8 mouse cellular contexts compared by ENCODE assay signal in genomic region chr5:134063362-134064064, GRCm38 (mm10). TPM values are rescaled to one million over a fixed set of nuclear protein-coding genes. Genes with fewer than 3 reads are reported as not detected.
A peak's percentile ranks its signal among the peaks of the same experiment; 100 is the strongest.
DNase-seq lines count a peak whose midpoint lies in the region; ATAC-seq lines count a peak whose summit lies in the region.

No protein-coding gene starts in this region.

- DNase-seq in 416B (ENCODE audit: low read depth): peak; percentile 65
- DNase-seq in adrenal gland, postnatal 25 days: peak; percentile 86
- DNase-seq in embryonic facial prominence, embryonic 10.5 days (ENCODE audit: low spot score): peak; percentile 88
- DNase-seq in heart, adult 11 months: peak; percentile 95
- peak; percentile 85 for DNase-seq in neural tube, embryonic 11.5 days (ENCODE audit: low spot score)
- DNase-seq in testis, postnatal 10 days (ENCODE audit: low spot score): peak; percentile 95

- H3K4me1 ChIP-seq in embryonic facial prominence, embryonic 10.5 days: peaks cover 12% of the 10 kb centered on the region
- H3K4me1 ChIP-seq in kidney, embryonic 14.5 days (ENCODE audit: control insufficient read depth, insufficient read depth, low read length): peaks cover 4% of the 10 kb centered on the region; the same call in 1 of the 2 replicates
- H3K4me1 ChIP-seq in limb, embryonic 13.5 days: peaks cover 19% of the 10 kb centered on the region
- 0 out of 2 replicates have a peak, but pooled peaks cover 3% of the 10 kb centered on the region for H3K4me1 ChIP-seq in neural tube, embryonic 11.5 days (ENCODE audit: control insufficient read depth, insufficient read depth, low read length)

- WGBS in embryonic facial prominence, embryonic 10.5 days: 54% methylated on average over 15 of the region's 15 CpGs
- WGBS in kidney, embryonic 14.5 days: 45% methylated on average over 15 of the region's 15 CpGs
- 48% methylated on average over 15 of the region's 15 CpGs for WGBS in limb, embryonic 13.5 days
- 51% methylated on average over 15 of the region's 15 CpGs for WGBS in neural tube, embryonic 11.5 days

- no peak overlapping the region for H3K4me3 ChIP-seq in embryonic facial prominence, embryonic 10.5 days
- no peak overlapping the region for H3K4me3 ChIP-seq in kidney, embryonic 14.5 days (ENCODE audit: low read length)
- no peak overlapping the region for H3K4me3 ChIP-seq in limb, embryonic 13.5 days
- H3K4me3 ChIP-seq in neural tube, embryonic 11.5 days (ENCODE audit: low read depth, low read length): no peak overlapping the region

- ATAC-seq in kidney, embryonic 14.5 days (ENCODE audit: low FRiP score, low TSS enrichment): peak; percentile 78
- peak; percentile 54; the same call in 1 of the 2 replicates for ATAC-seq in limb, embryonic 13.5 days (ENCODE audit: low FRiP score, low read depth)
- ATAC-seq in neural tube, embryonic 11.5 days (ENCODE audit: insufficient read depth, low FRiP score, low TSS enrichment): peak; percentile 55

- no peaks in the 10 kb centered on the region for H3K9me3 ChIP-seq in embryonic facial prominence, embryonic 10.5 days
- no peaks in the 10 kb centered on the region for H3K9me3 ChIP-seq in kidney, embryonic 14.5 days (ENCODE audit: control insufficient read depth, low read length)
- no peaks in the 10 kb centered on the region for H3K9me3 ChIP-seq in limb, embryonic 13.5 days
- H3K9me3 ChIP-seq in neural tube, embryonic 11.5 days (ENCODE audit: control insufficient read depth, low read length): no peaks in the 10 kb centered on the region

- peaks cover 18% of the 10 kb centered on the region; the same call in 1 of the 2 replicates for H3K27me3 ChIP-seq in embryonic facial prominence, embryonic 10.5 days (replicated peaks; ENCODE audit: low read depth, poor library complexity, severe bottlenecking)
- no peaks in the 10 kb centered on the region; the same call in 1 of the 2 replicates for H3K27me3 ChIP-seq in kidney, embryonic 14.5 days (ENCODE audit: control insufficient read depth, insufficient read depth, low read length)
- H3K27me3 ChIP-seq in limb, embryonic 13.5 days: peaks cover 20% of the 10 kb centered on the region
- H3K27me3 ChIP-seq in neural tube, embryonic 11.5 days (ENCODE audit: control insufficient read depth, insufficient read depth, low read length): no peaks in the 10 kb centered on the region

- H3K27ac ChIP-seq in embryonic facial prominence, embryonic 10.5 days (replicated peaks): no peak overlapping the region
- no peak overlapping the region for H3K27ac ChIP-seq in kidney, embryonic 14.5 days (ENCODE audit: low read depth, low read length)
- H3K27ac ChIP-seq in limb, embryonic 13.5 days: no peak overlapping the region
- no peak overlapping the region for H3K27ac ChIP-seq in neural tube, embryonic 11.5 days (ENCODE audit: low read depth, low read length)

- no peak overlapping the region for H3K4me2 ChIP-seq in kidney, embryonic 14.5 days (replicated peaks; ENCODE audit: low read depth, low read length)
- no peak overlapping the region for H3K4me2 ChIP-seq in limb, embryonic 13.5 days (replicated peaks)
- H3K4me2 ChIP-seq in neural tube, embryonic 11.5 days (ENCODE audit: low read depth): no peak overlapping the region

- H3K36me3 ChIP-seq in embryonic facial prominence, embryonic 10.5 days (replicated peaks): no peaks in the 10 kb centered on the region
- no peaks in the 10 kb centered on the region for H3K36me3 ChIP-seq in kidney, embryonic 14.5 days (ENCODE audit: control insufficient read depth, insufficient read depth, low read length)
- H3K36me3 ChIP-seq in limb, embryonic 13.5 days: no peaks in the 10 kb centered on the region
- no peaks in the 10 kb centered on the region for H3K36me3 ChIP-seq in neural tube, embryonic 11.5 days (ENCODE audit: control insufficient read depth, insufficient read depth, low read length)

- no peak overlapping the region for H3K9ac ChIP-seq in kidney, embryonic 14.5 days (ENCODE audit: low read depth, low read length)
- no peak overlapping the region for H3K9ac ChIP-seq in limb, embryonic 13.5 days
- H3K9ac ChIP-seq in neural tube, embryonic 11.5 days (ENCODE audit: low read length): no peak overlapping the region

RNA-seq across cellular contexts. Expression of gene Castor2, which starts 36.0 kb away (rescaled TPM):
- total RNA-seq in adrenal gland, postnatal 25 days (2021): 12.7 and 12.9 TPM in 2 replicates
- 7.6 and 8.9 TPM in 2 replicates for polyA plus RNA-seq in embryonic facial prominence, embryonic 10.5 days (2016; fragmentation: Nextera tagmentation; extraction: Ambion mirVana)
- polyA plus RNA-seq in kidney, embryonic 14.5 days (2014; fragmentation: Nextera tagmentation; extraction: Ambion mirVana): 8.7 and 10.5 TPM in 2 replicates
- 10.4 and 10.5 TPM in 2 replicates for polyA plus RNA-seq in limb, embryonic 13.5 days (2015; fragmentation: Nextera tagmentation; extraction: Ambion mirVana)
- 12.5 and 12.6 TPM in 2 replicates for polyA plus RNA-seq in neural tube, embryonic 11.5 days (2014; fragmentation: Nextera tagmentation; extraction: Ambion mirVana)
